8 mouse cellular contexts compared by ENCODE assay signal in the genomic region with DNA sequence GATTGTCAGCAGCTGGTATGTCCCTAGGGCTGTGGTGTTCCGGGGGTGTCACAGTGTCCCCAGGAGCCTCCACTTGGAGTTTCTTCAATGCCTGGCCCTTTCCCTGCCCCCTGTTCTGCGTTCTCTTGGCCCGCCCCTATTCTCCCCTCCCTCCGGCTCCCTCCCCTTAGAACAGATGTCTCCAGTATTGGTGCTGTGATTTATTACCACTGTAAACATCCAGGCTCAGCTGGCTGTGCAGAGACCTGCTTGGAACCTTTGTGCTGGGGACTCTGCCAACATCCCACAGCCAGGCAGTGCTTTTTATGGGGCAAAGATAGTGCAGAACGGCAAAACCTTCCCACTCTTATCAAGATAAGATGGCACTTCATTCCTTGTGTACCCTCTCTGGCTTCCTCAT. TPM values are rescaled to one million over a fixed set of nuclear protein-coding genes. Genes with fewer than 3 reads are reported as not detected.
DNase-seq lines count a peak whose midpoint lies in the region; ATAC-seq and TF ChIP-seq lines count a peak whose summit lies in the region.

No protein-coding gene starts in this region.

- H3K27ac ChIP-seq in gastrocnemius, adult 2 months, result peak overlapping the region; percentile 80
- peak overlapping the region; percentile 84 for H3K27ac ChIP-seq in hindbrain, embryonic 13.5 days
- no peak overlapping the region for H3K27ac ChIP-seq in midbrain, embryonic 13.5 days

- 14% methylated on average over 5 of the region's 5 CpGs for WGBS in hindbrain, embryonic 13.5 days
- 61% methylated on average over 5 of the region's 5 CpGs for WGBS in midbrain, embryonic 13.5 days

- TF ChIP-seq CTCF in gastrocnemius, adult 2 months (IDR thresholded peaks at IDR 0.05), result no peak

- intact Hi-C loops in gastrocnemius, adult 2 months (cut with DNase I), result no loop called here
- intact Hi-C loops in left cerebral cortex, postnatal 36 days (cut with DNase I), result no loop called here

- peak; percentile 63 for DNase-seq in gastrocnemius, adult 2 months
- DNase-seq in gastrocnemius, postnatal 4 days (ENCODE audit: low spot score in 2 of 2), result no peak
- DNase-seq in brain, adult 2 months (ENCODE audit: low read depth, low spot score), result peak; percentile 63
- peak; percentile 57 for DNase-seq in neural tube, embryonic 10.5 days (ENCODE audit: extremely low spot score, low spot score)
- no peak for DNase-seq in thymus, postnatal 14 days
- no peak for DNase-seq in left cerebral cortex, postnatal 36 days (ENCODE audit: low spot score in 2 of 2)

- peak overlapping the region; percentile 39 for H3K4me2 ChIP-seq in hindbrain, embryonic 13.5 days
- H3K4me2 ChIP-seq in midbrain, embryonic 13.5 days (replicated peaks), result no peak overlapping the region

- H3K9me3 ChIP-seq in hindbrain, embryonic 13.5 days, result no peaks in the 10 kb centered on the region
- no peaks in the 10 kb centered on the region for H3K9me3 ChIP-seq in midbrain, embryonic 13.5 days

- H3K36me3 ChIP-seq in hindbrain, embryonic 13.5 days, result no peaks in the 10 kb centered on the region
- no peaks in the 10 kb centered on the region for H3K36me3 ChIP-seq in midbrain, embryonic 13.5 days

- peak overlapping the region; percentile 52 for H3K4me3 ChIP-seq in gastrocnemius, adult 2 months
- H3K4me3 ChIP-seq in hindbrain, embryonic 13.5 days, result no peak overlapping the region
- no peak overlapping the region for H3K4me3 ChIP-seq in midbrain, embryonic 13.5 days (replicated peaks)

- H3K9ac ChIP-seq in hindbrain, embryonic 13.5 days, result peak overlapping the region; percentile 49
- no peak overlapping the region for H3K9ac ChIP-seq in midbrain, embryonic 13.5 days (replicated peaks)

- ATAC-seq in hindbrain, embryonic 13.5 days (ENCODE audit: low FRiP score), result peak; percentile 79
- no peak for ATAC-seq in midbrain, embryonic 13.5 days

- peaks cover 17% of the 10 kb centered on the region for H3K4me1 ChIP-seq in hindbrain, embryonic 13.5 days (replicated peaks)
- H3K4me1 ChIP-seq in midbrain, embryonic 13.5 days (replicated peaks), result no peaks in the 10 kb centered on the region

- 0 out of 2 replicates have a peak, but pooled peaks cover 3% of the 10 kb centered on the region for H3K27me3 ChIP-seq in hindbrain, embryonic 13.5 days
- no peaks in the 10 kb centered on the region for H3K27me3 ChIP-seq in midbrain, embryonic 13.5 days

RNA-seq across cellular contexts. Expression of a gene that starts 8.3 kb away (rescaled TPM):
- total RNA-seq in gastrocnemius, adult 2 months (2021), result 10 to 100 TPM in 1 of 2 experiments, 1 to 10 TPM in 1; 9.4 to 10.2 TPM
- total RNA-seq in gastrocnemius, postnatal 4 days (2021), result 10 to 100 TPM; 18.1 to 21.1 TPM
- polyA plus RNA-seq in hindbrain, embryonic 13.5 days (2015; fragmentation: Nextera tagmentation; extraction: Ambion mirVana), result 31.3 and 35.9 TPM in 2 replicates
- total RNA-seq in left cerebral cortex, postnatal 36 days (2021), result 10 to 100 TPM; 39.6 to 51.1 TPM
- 32.9 and 33.5 TPM in 2 replicates for polyA plus RNA-seq in midbrain, embryonic 13.5 days (2015; fragmentation: Nextera tagmentation; extraction: Ambion mirVana)

RNA-seq across cellular contexts. Expression of a gene that starts 21.0 kb away (rescaled TPM):
- under 1 TPM; 0.25 to 0.64 TPM for total RNA-seq in gastrocnemius, adult 2 months (2021)
- under 1 TPM; 0.61 to 0.93 TPM for total RNA-seq in gastrocnemius, postnatal 4 days (2021)
- 1.2 and 1.5 TPM in 2 replicates for polyA plus RNA-seq in hindbrain, embryonic 13.5 days (2015; fragmentation: Nextera tagmentation; extraction: Ambion mirVana)
- total RNA-seq in left cerebral cortex, postnatal 36 days (2021), result under 1 TPM; 0.42 to 0.77 TPM
- polyA plus RNA-seq in midbrain, embryonic 13.5 days (2015; fragmentation: Nextera tagmentation; extraction: Ambion mirVana), result 0.40 and 0.66 TPM in 2 replicates

RNA-seq across cellular contexts. Expression of a gene that starts 42.1 kb away (rescaled TPM):
- total RNA-seq in gastrocnemius, adult 2 months (2021), result not detected
- not detected for total RNA-seq in gastrocnemius, postnatal 4 days (2021)
- polyA plus RNA-seq in hindbrain, embryonic 13.5 days (2015; fragmentation: Nextera tagmentation; extraction: Ambion mirVana), result not detected in 2 replicates
- total RNA-seq in left cerebral cortex, postnatal 36 days (2021), result not detected
- polyA plus RNA-seq in midbrain, embryonic 13.5 days (2015; fragmentation: Nextera tagmentation; extraction: Ambion mirVana), result not detected in 2 replicates

RNA-seq across cellular contexts. Expression of a gene that starts 57.3 kb away (rescaled TPM):
- not detected for total RNA-seq in gastrocnemius, adult 2 months (2021)
- total RNA-seq in gastrocnemius, postnatal 4 days (2021), result under 1 TPM in 1 of 2 experiments, not detected in 1; 0.31 TPM
- polyA plus RNA-seq in hindbrain, embryonic 13.5 days (2015; fragmentation: Nextera tagmentation; extraction: Ambion mirVana), result 0.19 TPM in 1 of 2 replicates, not detected in the other
- not detected for total RNA-seq in left cerebral cortex, postnatal 36 days (2021)
- 0.40 TPM in 1 of 2 replicates, not detected in the other for polyA plus RNA-seq in midbrain, embryonic 13.5 days (2015; fragmentation: Nextera tagmentation; extraction: Ambion mirVana)

Comparison
In these comparisons a context has a peak if more than half of its experiments do, and no peak if none do; other contexts are left out.
1. DNase-seq: peak in gastrocnemius, adult 2 months (single experiment), brain, adult 2 months (single experiment) and neural tube, embryonic 10.5 days (single experiment); none in gastrocnemius, postnatal 4 days (0 of 2), thymus, postnatal 14 days (single experiment) and left cerebral cortex, postnatal 36 days (0 of 2).